Mouse (Mus musculus) stomach, embryonic 14.5 days (tissue): ENCODE measurements at regions not wholly inside any gene's neighbourhood (a gene's known extent, or its start where the extent isn't known, plus 50 kb on each side); places are given as distances from the start of the nearest gene placed in this dataset.

Source experiments
- ATAC-seq: fragments of 200-750 bp; cut with Nextera tagmentation; 2 replicates; pipeline ENCODE4 v1.8.0; 2017; ENCODE audit warnings: low read depth, moderate TSS enrichment; ENCODE audit not compliant: insufficient number of reproducible peaks, insufficient read depth, low FRiP score
- H3K27ac ChIP-seq: fragments of 300-500 bp; sonication (generic); 2 replicates; pipeline ENCODE4 v1.5.1; 2014; ENCODE audit warnings: mild to moderate bottlenecking, low read length, moderate library complexity, mixed read lengths
- H3K27me3 ChIP-seq: fragments of 300-500 bp; sonication (generic); 2 replicates; pipeline ENCODE4 v1.6.1; 2014; ENCODE audit warnings: low read length, control low read depth, mixed read lengths; ENCODE audit not compliant: control insufficient read depth, insufficient read depth
- H3K36me3 ChIP-seq: fragments of 300-500 bp; sonication (generic); 2 replicates; pipeline ENCODE4 v1.6.1; 2014; ENCODE audit warnings: mild to moderate bottlenecking, control low read depth, low read length, moderate library complexity, mixed read lengths; ENCODE audit not compliant: control insufficient read depth, insufficient read depth
- H3K4me1 ChIP-seq: fragments of 300-500 bp; sonication (generic); 2 replicates; pipeline ENCODE4 v1.6.1; 2014; ENCODE audit warnings: low read length, control low read depth, mixed read lengths; ENCODE audit not compliant: control insufficient read depth, insufficient read depth
- H3K4me2 ChIP-seq: fragments of 300-500 bp; sonication (generic); replicated peaks from 2 replicates; pipeline ENCODE4 v1.6.1; 2014; ENCODE audit warnings: low read depth, low read length, control low read depth
- H3K4me3 ChIP-seq: fragments of 300-500 bp; sonication (generic); 2 replicates; pipeline ENCODE4 v1.5.1; 2014; ENCODE audit warnings: low read depth, low read length, control low read depth
- H3K9ac ChIP-seq: fragments of 300-500 bp; sonication (generic); replicated peaks from 2 replicates; pipeline ENCODE4 v1.6.1; 2014; ENCODE audit warnings: low read depth, mild to moderate bottlenecking, control low read depth, low read length, moderate library complexity, mixed read lengths
- H3K9me3 ChIP-seq: fragments of 300-500 bp; sonication (generic); 2 replicates; pipeline ENCODE4 v1.6.1; 2016; ENCODE audit warnings: low read depth, low read length, control low read depth; ENCODE audit not compliant: control insufficient read depth
- WGBS: fragments of 180-500 bp; shearing (Covaris S2); extraction: QIAGEN DNeasy Blood & Tissue Kit; methylation state at CpG from one replicate; pipeline ENCODE4 v1.1.7; 2014; 5-methylcytosine and 5-hydroxymethylcytosine counted together

GRCm38 (mm10) chr12:77628358-77628850 lies 390.5 kb downstream of the Fut8 start:
- Histone ChIP-seq H3K27me3 (0 out of 2 replicates have a peak, but pooled peaks cover 4% of the 10 kb centered on the region), H3K9ac (no peak overlapping the region), H3K4me3 (no peak overlapping the region), H3K4me1 (no peaks in the 10 kb centered on the region), H3K27ac (no peak overlapping the region), H3K9me3 (no peaks in the 10 kb centered on the region), H3K36me3 (no peaks in the 10 kb centered on the region), H3K4me2 (no peak overlapping the region)
- ATAC-seq = no peak

DNA sequence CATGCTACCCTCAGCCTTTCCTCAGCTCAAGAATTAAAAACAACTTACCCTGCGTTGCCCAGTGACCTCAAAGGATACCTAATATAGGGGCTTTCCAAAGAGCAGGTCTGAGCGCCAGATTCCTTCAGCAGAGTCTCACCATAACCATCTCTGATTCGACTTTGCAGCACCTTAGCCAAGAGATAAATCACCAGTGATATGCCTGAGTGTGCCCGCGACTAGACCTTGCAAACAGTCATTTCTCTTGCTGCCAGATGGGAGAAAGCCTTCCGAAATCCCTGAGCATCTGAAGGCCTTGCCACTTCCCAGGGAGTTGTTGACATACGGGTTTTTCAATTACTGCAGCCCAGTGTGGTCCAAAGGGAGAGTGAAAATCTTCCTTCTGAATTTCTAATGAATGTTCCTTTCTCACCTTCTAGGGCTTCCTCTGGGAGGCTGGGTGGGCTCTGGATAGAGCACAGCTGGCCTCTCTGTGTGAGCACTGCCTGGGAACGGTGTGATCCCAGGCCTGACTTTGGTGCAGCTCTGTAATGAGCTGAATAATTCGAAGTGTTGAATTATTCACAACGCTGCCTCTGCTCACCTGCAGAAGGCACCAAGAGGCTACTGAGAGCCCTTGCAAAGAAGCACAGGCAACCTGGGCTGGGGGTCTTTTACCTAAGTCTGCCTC lies 396.2 kb downstream of the Fut8 start:
- no peaks in the 10 kb centered on the region for H3K9me3 ChIP-seq
- H3K9ac ChIP-seq = no peak overlapping the region
- H3K4me2 ChIP-seq = no peak overlapping the region
- H3K36me3 ChIP-seq = no peaks in the 10 kb centered on the region
- H3K4me1 ChIP-seq = peaks cover 4% of the 10 kb centered on the region; the same call in 1 of the 2 replicates
- H3K27me3 ChIP-seq = no peaks in the 10 kb centered on the region
- H3K27ac ChIP-seq = no peak overlapping the region
- ATAC-seq = no peak
- H3K4me3 ChIP-seq = no peak overlapping the region
- WGBS = 22% methylated on average over 10 of the region's 10 CpGs

- peaks cover 4% of the 10 kb centered on the region; the same call in 1 of the 2 replicates for H3K4me1 ChIP-seq
- H3K9ac ChIP-seq = no peak overlapping the region
- ATAC-seq = peak; percentile 63; the same call in 1 of the 2 replicates
- H3K4me3 ChIP-seq = no peak overlapping the region
- H3K36me3 ChIP-seq = no peaks in the 10 kb centered on the region
- no peak overlapping the region for H3K4me2 ChIP-seq
- H3K9me3 ChIP-seq = no peaks in the 10 kb centered on the region
- H3K27ac ChIP-seq = no peak overlapping the region
- WGBS = 40% methylated on average over 7 of the region's 7 CpGs
- no peaks in the 10 kb centered on the region for H3K27me3 ChIP-seq
Observed at GRCm38 (mm10) chr12:77638266-77638665, 400.3 kb downstream of the Fut8 start.

DNA sequence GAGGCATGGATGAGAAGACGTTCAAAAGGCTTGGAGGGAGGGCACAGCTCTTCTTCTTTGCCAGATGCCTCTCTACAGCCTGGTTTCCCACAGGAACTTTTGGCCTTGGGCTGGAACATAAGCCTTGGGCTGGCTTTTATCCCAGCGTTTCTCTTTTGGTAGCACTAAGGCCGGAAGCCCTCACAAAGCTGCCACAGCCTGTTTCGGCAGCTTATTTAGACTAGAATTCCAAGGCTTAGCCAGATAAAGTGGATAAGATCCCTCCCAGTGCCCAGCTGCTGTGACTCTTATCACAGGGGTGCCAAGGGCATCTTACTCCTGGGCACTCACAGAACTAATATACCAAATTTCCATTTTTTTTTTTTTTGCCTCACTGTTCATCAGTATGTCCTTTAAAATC lies 404.4 kb downstream of the Fut8 start:
- Histone ChIP-seq H3K27ac (no peak overlapping the region), H3K36me3 (no peaks in the 10 kb centered on the region), H3K9ac (no peak overlapping the region), H3K27me3 (no peaks in the 10 kb centered on the region), H3K4me1 (peaks cover 4% of the 10 kb centered on the region; the same call in 1 of the 2 replicates), H3K9me3 (no peaks in the 10 kb centered on the region), H3K4me3 (no peak overlapping the region), H3K4me2 (no peak overlapping the region)
- no peak for ATAC-seq
- WGBS = 56% methylated on average over 4 of the region's 4 CpGs

- Histone ChIP-seq H3K27ac (no peak overlapping the region), H3K27me3 (no peaks in the 10 kb centered on the region), H3K4me1 (no peaks in the 10 kb centered on the region), H3K9me3 (no peaks in the 10 kb centered on the region), H3K4me2 (no peak overlapping the region), H3K9ac (no peak overlapping the region), H3K36me3 (no peaks in the 10 kb centered on the region), H3K4me3 (no peak overlapping the region)
- WGBS = 67% methylated on average over 3 of the region's 3 CpGs
- no peak for ATAC-seq
Observed at GRCm38 (mm10) chr12:77647841-77648240, 409.9 kb downstream of the Fut8 start.

GRCm38 (mm10) chr12:77654282-77654681 lies 416.4 kb downstream of the Fut8 start:
- WGBS = 56% methylated on average over 3 of the region's 3 CpGs
- H3K9ac ChIP-seq = no peak overlapping the region
- no peak overlapping the region for H3K27ac ChIP-seq
- no peaks in the 10 kb centered on the region for H3K36me3 ChIP-seq
- H3K9me3 ChIP-seq = no peaks in the 10 kb centered on the region
- H3K27me3 ChIP-seq = no peaks in the 10 kb centered on the region
- H3K4me2 ChIP-seq = no peak overlapping the region
- no peak for ATAC-seq
- no peaks in the 10 kb centered on the region for H3K4me1 ChIP-seq
- no peak overlapping the region for H3K4me3 ChIP-seq

DNA sequence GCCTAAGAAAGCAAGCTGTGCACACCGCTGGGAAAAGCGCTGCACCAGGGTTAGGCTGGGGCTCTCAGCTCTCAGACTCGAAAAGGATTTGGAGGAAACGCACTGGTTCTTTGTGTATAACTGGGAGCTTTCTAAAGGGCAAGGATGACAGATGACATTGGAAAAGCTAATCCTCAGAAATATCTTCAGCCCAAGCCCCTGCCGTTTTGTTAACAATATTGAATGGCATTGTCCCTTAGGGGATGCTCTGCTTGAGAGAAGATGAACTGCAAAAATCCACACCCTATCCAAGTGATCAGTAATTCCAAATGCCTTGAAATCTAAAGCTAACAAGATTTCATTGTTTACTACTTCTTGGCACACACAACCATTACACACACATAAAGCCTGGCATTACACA lies 419.1 kb downstream of the Fut8 start:
- no peaks in the 10 kb centered on the region for H3K36me3 ChIP-seq
- H3K4me1 ChIP-seq = no peaks in the 10 kb centered on the region
- H3K9me3 ChIP-seq = no peaks in the 10 kb centered on the region
- no peaks in the 10 kb centered on the region for H3K27me3 ChIP-seq
- H3K9ac ChIP-seq = no peak overlapping the region
- H3K4me2 ChIP-seq = no peak overlapping the region
- ATAC-seq = no peak
- WGBS = 53% methylated on average over 5 of the region's 5 CpGs
- no peak overlapping the region for H3K4me3 ChIP-seq
- H3K27ac ChIP-seq = no peak overlapping the region

- WGBS = 53% methylated on average over 3 of the region's 3 CpGs
- H3K4me3 ChIP-seq = no peak overlapping the region
- H3K27ac ChIP-seq = no peak overlapping the region
- H3K9ac ChIP-seq = no peak overlapping the region
- H3K36me3 ChIP-seq = no peaks in the 10 kb centered on the region
- no peaks in the 10 kb centered on the region for H3K9me3 ChIP-seq
- no peak for ATAC-seq
- H3K4me2 ChIP-seq = no peak overlapping the region
- H3K27me3 ChIP-seq = no peaks in the 10 kb centered on the region
- H3K4me1 ChIP-seq = no peaks in the 10 kb centered on the region
Observed at GRCm38 (mm10) chr12:77657878-77658277, 420.0 kb downstream of the Fut8 start.

DNA sequence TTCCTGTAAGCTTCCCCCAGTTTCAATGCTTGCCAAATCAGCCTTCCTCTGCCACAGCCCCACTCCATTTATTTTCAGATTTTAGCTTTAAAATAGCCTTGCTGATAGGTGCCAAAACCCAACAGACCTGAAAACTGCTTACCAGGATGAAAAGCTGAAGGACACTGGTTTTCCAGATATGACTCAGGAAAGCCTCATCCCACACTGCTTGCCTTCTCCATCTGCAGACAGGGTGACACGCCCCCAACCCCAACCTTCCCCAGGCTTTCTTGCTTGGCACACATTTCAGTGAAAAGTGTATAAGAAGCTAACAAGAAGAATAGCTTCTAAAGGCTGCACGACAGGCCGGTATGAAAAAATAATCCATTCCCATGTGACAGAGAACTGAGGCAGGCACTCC lies 425.3 kb downstream of the Fut8 start:
- no peak overlapping the region for H3K4me2 ChIP-seq
- H3K9me3 ChIP-seq = no peaks in the 10 kb centered on the region
- H3K9ac ChIP-seq = no peak overlapping the region
- WGBS = 54% methylated on average over 3 of the region's 3 CpGs
- no peak for ATAC-seq
- H3K36me3 ChIP-seq = no peaks in the 10 kb centered on the region
- no peaks in the 10 kb centered on the region for H3K4me1 ChIP-seq
- H3K27ac ChIP-seq = no peak overlapping the region
- H3K4me3 ChIP-seq = no peak overlapping the region
- H3K27me3 ChIP-seq = no peaks in the 10 kb centered on the region
